Mouse (Mus musculus): ENCODE results near the gene Nsd2. TPM values are rescaled to one million over a fixed set of nuclear protein-coding genes. Genes with fewer than 3 reads are reported as not detected.
A peak's percentile ranks its signal among the peaks of the same experiment; 100 is the strongest.

Nsd2 gene
- 115 and 128 TPM in 2 replicates for polyA plus RNA-seq (2016; fragmentation: Nextera tagmentation; extraction: Ambion mirVana)

DNA sequence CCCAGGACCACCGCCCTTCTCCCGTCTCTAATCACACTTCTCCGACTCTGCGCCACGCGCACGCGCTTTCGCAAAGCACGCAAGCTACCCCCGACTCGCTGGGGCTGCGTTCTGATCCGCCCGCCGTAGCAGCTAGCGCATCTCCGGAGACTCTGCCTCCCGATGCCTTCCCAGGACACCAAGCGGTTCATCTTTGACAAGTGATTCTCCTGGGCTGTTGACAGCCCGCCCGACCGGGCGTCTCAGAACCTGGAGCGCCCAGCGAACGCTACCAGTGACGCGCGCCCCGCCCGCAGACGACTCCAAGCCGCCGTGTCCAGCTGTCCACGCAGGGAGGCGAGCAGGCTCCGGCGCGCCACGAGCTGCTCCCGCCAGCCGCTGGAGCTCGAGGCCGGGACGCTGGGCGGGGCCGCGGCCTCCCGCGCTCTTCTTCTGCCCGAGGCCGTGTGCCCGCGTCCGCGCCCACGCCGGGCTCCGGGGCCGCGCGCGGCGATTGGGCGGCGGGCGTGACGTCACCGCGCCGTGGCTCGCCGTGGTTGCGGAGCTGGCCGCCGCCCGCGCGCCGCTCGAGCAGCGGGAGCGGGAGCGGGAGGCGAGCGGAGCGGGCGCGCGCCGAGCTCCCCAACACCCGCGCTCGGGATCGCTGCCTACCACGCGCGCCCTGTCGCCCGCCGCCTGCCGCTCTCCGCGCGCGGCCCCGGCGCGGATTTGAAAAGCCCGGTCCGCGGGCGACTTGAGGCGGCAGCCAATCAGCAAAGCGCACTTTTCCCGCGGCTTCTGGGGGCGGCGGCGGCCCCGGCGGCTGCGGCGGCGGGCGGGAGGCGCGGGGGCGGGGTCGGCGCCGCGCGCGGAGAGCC lies at the start of gene Nsd2:
Gene Nsd2 (plus strand): TSS at position 850 of the 857 bp plus-strand sequence.
- under 1% methylated on average over 81 of the region's 136 CpGs for WGBS
- Histone ChIP-seq H3K4me3 (peak within 1 kb of the TSS; percentile 100), H3K36me3 (peaks cover 6% of the 10 kb centered on the region), H3K9ac (replicated peaks) (peak within 1 kb of the TSS; percentile 99), H3K27ac (replicated peaks) (peak within 1 kb of the TSS; percentile 100), H3K4me2 (replicated peaks) (peak within 1 kb of the TSS; percentile 81), H3K9me3 (no peaks in the 10 kb centered on the region), H3K4me1 (peaks cover 48% of the 10 kb centered on the region), H3K27me3 (no peaks in the 10 kb centered on the region)
- ATAC-seq (ENCODE audit: low FRiP score, low read depth): peak; percentile 88

DNA sequence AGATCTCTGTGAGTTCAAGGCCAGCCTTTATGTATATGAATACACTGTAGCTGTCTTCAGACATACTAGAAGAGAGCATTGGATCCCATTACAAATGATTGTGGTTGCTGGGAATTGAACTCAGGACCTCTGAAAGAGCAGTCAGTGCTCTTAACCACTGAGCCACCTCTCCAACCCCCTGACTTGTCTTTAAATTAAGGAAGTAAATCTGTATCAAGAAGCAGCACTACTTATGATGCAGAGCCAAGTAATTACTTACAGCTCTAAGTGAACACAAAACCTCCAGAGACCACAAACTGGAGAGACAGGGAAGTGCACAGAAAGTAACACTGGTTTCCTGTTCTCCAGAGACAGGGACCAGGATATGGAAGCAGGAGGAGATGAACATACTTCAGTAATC lies 43.3 kb upstream of the Nsd2 start:
- Histone ChIP-seq H3K36me3 (peaks cover 32% of the 10 kb centered on the region), H3K4me3 (no peak overlapping the region), H3K4me1 (peaks cover 15% of the 10 kb centered on the region), H3K9ac (replicated peaks) (no peak overlapping the region), H3K27me3 (no peaks in the 10 kb centered on the region), H3K27ac (replicated peaks) (no peak overlapping the region), H3K4me2 (replicated peaks) (no peak overlapping the region), H3K9me3 (no peaks in the 10 kb centered on the region)
- no peak for ATAC-seq (ENCODE audit: low FRiP score, low read depth)

DNA sequence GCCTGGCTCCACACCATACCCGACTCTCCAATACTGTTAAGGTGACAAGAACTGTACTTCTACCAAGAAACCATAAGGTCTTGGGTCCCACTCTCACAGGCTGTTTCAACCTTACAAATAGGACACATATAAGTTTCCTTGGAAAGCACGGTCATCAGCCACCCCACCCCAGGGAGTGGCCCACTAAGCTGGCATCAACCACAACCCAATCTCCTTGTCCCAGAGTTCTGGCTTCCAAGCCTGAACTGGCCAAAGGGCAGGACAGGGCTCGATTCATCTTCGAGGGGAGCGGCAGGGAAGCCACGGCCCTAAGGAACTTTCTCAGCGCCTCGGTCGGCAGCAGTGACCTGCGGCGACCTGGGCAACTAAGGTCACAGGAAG lies 38.6 kb upstream of the Nsd2 start:
- Histone ChIP-seq H3K4me1 (peaks cover 20% of the 10 kb centered on the region), H3K4me2 (replicated peaks) (peak overlapping the region; percentile 87), H3K36me3 (peaks cover 13% of the 10 kb centered on the region), H3K9me3 (no peaks in the 10 kb centered on the region), H3K27ac (replicated peaks) (peak overlapping the region; percentile 90), H3K27me3 (no peaks in the 10 kb centered on the region), H3K4me3 (peak overlapping the region; percentile 76), H3K9ac (replicated peaks) (peak overlapping the region; percentile 89)
- 7% methylated on average over 11 of the region's 11 CpGs for WGBS
- ATAC-seq (ENCODE audit: low FRiP score, low read depth): no peak

DNA sequence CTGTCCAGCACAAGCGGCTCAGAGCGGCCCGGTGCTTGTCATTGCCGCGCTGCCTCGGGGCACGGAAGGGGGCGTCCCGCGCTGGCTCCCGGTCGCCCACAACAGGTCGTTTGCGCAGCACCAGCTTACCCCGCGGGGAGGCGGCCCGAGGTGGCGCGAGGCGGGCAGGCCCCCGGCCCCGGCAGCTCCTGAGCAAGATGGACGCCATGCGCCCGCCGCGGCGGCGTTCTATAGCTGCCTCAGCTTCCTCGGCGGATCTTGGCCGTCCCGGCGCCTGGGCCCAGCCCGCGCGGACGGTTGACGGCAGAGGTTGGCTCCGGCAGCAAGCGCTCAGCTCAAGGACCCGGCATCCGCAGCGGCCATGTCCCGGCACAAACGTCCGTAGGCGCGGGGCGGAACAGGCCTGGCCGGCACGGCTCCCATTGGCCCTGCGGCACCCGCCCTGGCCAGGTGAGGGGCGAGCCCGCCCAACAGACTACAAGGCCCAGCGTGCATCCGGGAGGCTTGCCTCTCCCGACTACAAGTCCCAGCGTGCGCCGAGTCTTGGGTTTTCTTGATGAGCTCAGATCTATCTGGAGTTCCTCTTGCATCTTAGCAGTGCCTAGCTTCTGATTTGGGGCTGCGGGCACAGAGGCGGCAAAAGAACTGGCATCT lies 38.1 kb upstream of the Nsd2 start, which contains the start of gene Letm1:
Gene Letm1 (minus strand): TSS at position 473 of the 654 bp plus-strand sequence.
- peaks cover 20% of the 10 kb centered on the region for H3K4me1 ChIP-seq
- under 1% methylated on average over 57 of the region's 65 CpGs for WGBS

DNA sequence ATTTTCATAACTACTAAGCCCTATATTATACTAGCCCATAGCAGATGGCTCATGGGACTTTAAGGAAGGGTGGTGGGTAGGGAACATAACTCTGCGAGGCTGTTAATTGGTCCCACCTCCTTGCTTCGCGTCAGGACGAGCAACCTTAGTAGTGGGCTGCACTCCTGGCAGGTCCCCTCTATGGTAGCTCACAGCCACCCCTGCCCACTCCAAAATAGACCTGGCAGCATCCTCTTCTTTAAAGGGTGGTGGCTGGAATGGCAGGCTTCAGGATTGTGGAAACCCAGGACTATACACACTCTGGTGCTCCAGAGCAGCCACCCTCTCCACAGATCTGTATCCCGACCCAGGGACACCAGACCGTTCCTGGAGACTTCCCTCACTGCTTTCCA lies 37.5 kb upstream of the Nsd2 start:
- no peaks in the 10 kb centered on the region for H3K9me3 ChIP-seq
- ATAC-seq (ENCODE audit: low FRiP score, low read depth): peak; percentile 78
- peak overlapping the region; percentile 89 for H3K9ac ChIP-seq (replicated peaks)
- no peaks in the 10 kb centered on the region for H3K27me3 ChIP-seq
- H3K4me1 ChIP-seq: peaks cover 20% of the 10 kb centered on the region
- 13% methylated on average over 6 of the region's 6 CpGs for WGBS
- H3K4me2 ChIP-seq (replicated peaks): peak overlapping the region; percentile 87
- H3K36me3 ChIP-seq: peaks cover 3% of the 10 kb centered on the region; the same call in 1 of the 2 replicates
- H3K27ac ChIP-seq (replicated peaks): peak overlapping the region; percentile 35; the same call in 1 of the 2 replicates
- H3K4me3 ChIP-seq: peak overlapping the region; percentile 76

More for the DNA sequence above, 38.1 kb upstream of the Nsd2 start, which contains the start of gene Letm1:
- Histone ChIP-seq H3K27me3 (no peaks in the 10 kb centered on the region), H3K9ac (replicated peaks) (peak within 1 kb of the TSS; percentile 89), H3K36me3 (peaks cover 7% of the 10 kb centered on the region), H3K4me3 (peak within 1 kb of the TSS; percentile 76), H3K4me2 (replicated peaks) (peak within 1 kb of the TSS; percentile 87), H3K27ac (replicated peaks) (peak within 1 kb of the TSS; percentile 90), H3K9me3 (no peaks in the 10 kb centered on the region)
- ATAC-seq (ENCODE audit: low FRiP score, low read depth): peak; percentile 100

DNA sequence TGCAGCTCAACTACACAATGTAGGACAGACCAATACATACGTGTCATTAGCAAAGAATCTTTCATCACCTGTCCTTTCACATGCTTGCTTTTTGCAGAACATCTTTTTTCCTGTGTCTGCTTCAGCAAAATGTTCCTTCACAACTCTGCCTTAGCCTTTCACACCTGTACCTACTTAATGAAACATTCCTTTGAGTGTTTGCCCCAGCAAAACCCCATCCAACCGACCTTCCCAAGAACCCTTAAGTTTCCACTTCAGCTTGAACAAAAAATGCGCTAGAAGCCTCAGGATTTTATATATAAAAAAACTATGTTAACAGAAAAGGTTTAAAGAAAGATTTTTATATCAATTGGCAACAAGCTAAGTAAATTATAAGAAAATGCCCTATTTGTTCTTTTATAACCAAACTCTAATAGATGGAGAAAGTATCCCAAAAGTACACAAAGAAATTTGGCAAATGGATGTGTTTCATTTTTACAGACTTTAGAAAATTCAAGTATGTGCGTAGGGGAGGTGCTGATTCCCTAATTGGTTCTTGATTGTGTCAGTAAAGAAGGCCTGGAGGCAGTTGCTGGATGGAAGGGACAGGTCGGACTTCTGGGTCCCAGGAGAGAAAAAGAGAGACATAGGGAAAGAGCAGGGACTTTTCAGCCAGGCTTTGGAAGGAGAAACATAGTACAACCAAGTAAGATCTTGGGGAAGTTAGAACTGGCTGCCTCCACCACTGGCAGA lies 28.4 kb upstream of the Nsd2 start:
- Histone ChIP-seq H3K27me3 (no peaks in the 10 kb centered on the region), H3K9ac (replicated peaks) (no peak overlapping the region), H3K4me2 (replicated peaks) (no peak overlapping the region), H3K27ac (replicated peaks) (no peak overlapping the region), H3K36me3 (no peaks in the 10 kb centered on the region), H3K9me3 (no peaks in the 10 kb centered on the region), H3K4me3 (no peak overlapping the region), H3K4me1 (no peaks in the 10 kb centered on the region)
- WGBS: 82% methylated on average over 5 of the region's 5 CpGs
- no peak for ATAC-seq (ENCODE audit: low FRiP score, low read depth)

DNA sequence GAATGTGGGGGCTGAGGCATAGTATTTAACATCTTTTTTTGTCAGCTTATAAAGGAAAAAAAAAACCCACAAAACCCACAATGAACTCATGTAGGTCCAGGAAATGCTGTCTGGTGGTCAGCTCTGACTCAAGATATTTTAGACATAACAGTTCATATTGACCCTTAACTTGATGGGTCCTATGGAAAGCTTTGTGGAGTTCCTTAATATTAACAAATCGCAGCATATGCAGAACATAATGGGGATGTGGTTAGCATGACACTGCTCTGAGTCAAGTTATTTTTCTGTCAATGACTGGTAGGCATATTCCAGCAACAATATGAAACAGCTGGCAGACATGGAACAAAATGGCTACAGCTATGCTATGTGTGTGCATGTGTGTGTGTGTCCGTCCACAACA lies 17.2 kb upstream of the Nsd2 start:
- no peak for ATAC-seq (ENCODE audit: low FRiP score, low read depth)
- Histone ChIP-seq H3K9ac (replicated peaks) (no peak overlapping the region), H3K4me3 (no peak overlapping the region), H3K36me3 (no peaks in the 10 kb centered on the region), H3K4me2 (replicated peaks) (no peak overlapping the region), H3K4me1 (no peaks in the 10 kb centered on the region), H3K9me3 (peaks cover 12% of the 10 kb centered on the region), H3K27ac (replicated peaks) (no peak overlapping the region), H3K27me3 (no peaks in the 10 kb centered on the region)
- 83% methylated on average over 2 of the region's 2 CpGs for WGBS

DNA sequence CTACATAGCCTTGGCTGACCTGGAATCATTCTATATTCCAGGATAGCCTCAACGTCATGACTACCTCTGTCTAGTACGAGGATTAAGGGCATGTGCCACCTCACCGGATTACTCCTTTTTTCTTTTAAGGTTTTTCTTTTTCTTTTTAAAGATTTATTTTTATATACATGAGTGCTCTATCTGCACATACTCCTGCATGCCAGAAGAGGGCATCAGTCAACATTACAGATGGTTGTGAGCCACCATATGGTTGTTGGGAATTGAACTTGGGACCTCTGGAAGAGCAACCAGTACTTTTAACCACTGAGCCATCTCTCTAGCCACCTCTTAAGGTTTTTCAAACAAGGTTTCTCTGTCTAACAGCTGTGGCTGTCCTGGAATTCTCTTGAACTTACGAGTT lies 9.0 kb upstream of the Nsd2 start:
- no peak overlapping the region for H3K4me2 ChIP-seq (replicated peaks)
- H3K36me3 ChIP-seq: no peaks in the 10 kb centered on the region
- no peak overlapping the region for H3K9ac ChIP-seq (replicated peaks)
- no peaks in the 10 kb centered on the region for H3K9me3 ChIP-seq
- WGBS: 90% methylated on average over 4 of the region's 4 CpGs
- no peak overlapping the region for H3K27ac ChIP-seq (replicated peaks)
- no peak for ATAC-seq (ENCODE audit: low FRiP score, low read depth)
- H3K4me1 ChIP-seq: no peaks in the 10 kb centered on the region
- H3K27me3 ChIP-seq: no peaks in the 10 kb centered on the region
- H3K4me3 ChIP-seq: no peak overlapping the region

DNA sequence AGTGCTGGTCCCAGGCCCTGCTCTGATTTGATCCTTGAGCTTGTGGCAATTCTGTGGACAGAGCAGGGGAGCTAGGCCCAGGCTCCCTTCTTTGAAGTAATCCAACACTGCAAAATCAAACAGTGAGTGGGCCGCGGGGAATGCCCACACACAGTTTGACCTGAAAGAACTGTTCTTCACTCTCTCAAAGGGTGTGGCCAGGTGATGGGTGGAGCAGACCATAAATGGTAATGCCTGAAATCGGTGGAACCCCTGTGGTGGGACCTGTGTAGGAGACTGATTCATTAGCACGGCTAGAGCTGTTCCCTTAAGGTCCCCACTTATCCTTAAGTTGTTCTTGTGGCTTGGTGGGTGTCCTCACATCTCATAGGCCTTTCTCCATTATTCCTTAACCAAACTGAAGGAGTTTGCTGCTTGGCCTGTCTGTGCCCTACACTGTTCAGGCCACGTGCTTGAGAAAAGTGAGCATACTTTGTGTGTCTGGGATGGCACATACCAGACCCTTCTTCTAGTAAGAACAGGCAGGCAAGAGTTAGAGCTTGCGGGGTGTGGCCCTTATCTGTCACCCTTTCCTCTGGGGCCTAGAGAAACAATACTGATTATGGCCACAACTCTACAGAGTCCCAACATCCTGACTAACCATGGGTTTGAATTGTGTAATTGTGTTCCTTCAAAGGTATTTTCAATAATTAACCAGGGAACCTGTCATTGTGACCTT lies 4.4 kb upstream of the Nsd2 start:
- H3K4me3 ChIP-seq: no peak overlapping the region
- H3K27me3 ChIP-seq: no peaks in the 10 kb centered on the region
- no peak overlapping the region for H3K27ac ChIP-seq (replicated peaks)
- H3K4me2 ChIP-seq (replicated peaks): no peak overlapping the region
- H3K4me1 ChIP-seq: peaks cover 19% of the 10 kb centered on the region
- ATAC-seq (ENCODE audit: low FRiP score, low read depth): no peak
- H3K36me3 ChIP-seq: no peaks in the 10 kb centered on the region
- no peak overlapping the region for H3K9ac ChIP-seq (replicated peaks)
- H3K9me3 ChIP-seq: no peaks in the 10 kb centered on the region
- 86% methylated on average over 6 of the region's 6 CpGs for WGBS

DNA sequence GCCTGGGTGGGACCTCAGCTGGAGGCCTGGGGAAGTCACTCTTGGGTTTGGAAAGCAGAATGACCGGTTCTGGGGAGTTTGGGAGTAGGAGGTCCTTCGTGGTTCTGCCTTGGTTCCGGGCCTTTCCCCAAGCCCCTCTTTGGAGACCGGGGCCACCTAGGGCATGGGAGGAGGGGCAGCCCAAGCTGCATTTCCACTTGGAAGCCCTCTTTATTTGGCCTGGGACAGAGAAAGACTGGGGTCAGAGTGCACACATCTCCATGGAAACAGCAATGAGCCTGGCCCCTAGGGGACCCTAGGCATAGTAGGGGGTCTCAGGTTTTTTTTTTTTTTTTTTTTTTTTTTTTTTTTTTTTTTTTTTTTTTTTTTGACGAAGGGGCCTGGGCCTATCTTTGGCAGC lies 2.4 kb upstream of the Nsd2 start:
- Histone ChIP-seq H3K27me3 (no peaks in the 10 kb centered on the region), H3K4me2 (replicated peaks) (no peak overlapping the region), H3K27ac (replicated peaks) (no peak overlapping the region), H3K4me1 (peaks cover 31% of the 10 kb centered on the region), H3K9ac (replicated peaks) (no peak overlapping the region), H3K36me3 (no peaks in the 10 kb centered on the region), H3K9me3 (no peaks in the 10 kb centered on the region), H3K4me3 (no peak overlapping the region)
- no peak for ATAC-seq (ENCODE audit: low FRiP score, low read depth)
- WGBS: 7% methylated on average over 5 of the region's 5 CpGs

DNA sequence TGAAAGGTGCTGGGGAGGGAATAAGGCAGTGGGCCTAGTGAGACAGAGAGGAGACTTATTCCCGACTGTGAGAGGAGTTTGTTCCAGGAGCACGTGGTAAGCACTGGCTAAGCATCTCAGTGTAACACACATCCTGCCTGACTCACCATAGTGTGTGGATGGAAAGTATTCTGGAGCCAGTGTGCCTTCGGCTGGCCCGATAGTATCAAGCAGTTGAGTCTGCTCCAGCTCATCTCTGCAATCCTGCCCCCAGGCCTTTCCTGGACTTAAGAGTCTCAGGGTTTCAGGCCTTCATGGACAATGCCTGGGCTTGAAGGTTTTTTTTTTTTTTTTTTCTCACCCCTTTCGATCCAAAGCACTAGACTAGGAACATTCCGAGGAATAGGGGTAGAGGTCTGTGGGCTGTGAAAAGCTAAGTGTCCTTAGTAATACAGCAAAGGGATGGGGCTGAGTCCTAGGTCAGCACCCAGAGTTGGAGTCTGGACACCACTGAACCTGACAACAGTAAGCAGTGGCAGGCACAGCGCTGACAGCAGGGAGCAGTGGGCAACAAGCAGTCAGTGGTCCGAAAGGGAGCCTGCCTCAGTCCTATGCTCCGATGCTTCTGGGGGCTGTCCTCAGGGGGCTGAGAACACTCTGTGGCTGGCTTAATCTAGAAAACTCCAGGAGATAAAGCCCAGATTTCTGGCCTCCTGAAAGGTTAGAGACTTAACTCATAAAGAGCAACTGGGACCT lies 1.2 kb upstream of the Nsd2 start:
- peak; percentile 9 for ATAC-seq (ENCODE audit: low FRiP score, low read depth)
- no peaks in the 10 kb centered on the region for H3K9me3 ChIP-seq
- no peaks in the 10 kb centered on the region for H3K36me3 ChIP-seq
- peaks cover 40% of the 10 kb centered on the region for H3K4me1 ChIP-seq
- H3K27me3 ChIP-seq: no peaks in the 10 kb centered on the region
- peak overlapping the region; percentile 99 for H3K9ac ChIP-seq (replicated peaks)
- 9% methylated on average over 9 of the region's 9 CpGs for WGBS
- peak overlapping the region; percentile 81 for H3K4me2 ChIP-seq (replicated peaks)
- peak overlapping the region; percentile 100 for H3K27ac ChIP-seq (replicated peaks)
- H3K4me3 ChIP-seq: peak overlapping the region; percentile 100

Measured in midbrain, embryonic 12.5 days (tissue).